Mouse (Mus musculus): Measurements from ENCODE around the gene Sema3g. TPM values are rescaled to one million over a fixed set of nuclear protein-coding genes. Genes with fewer than 3 reads are reported as not detected.

Gene Sema3g
- polyA plus RNA-seq, 1 experiment = not detected

- no peak for TF ChIP-seq GATA1 (IDR thresholded peaks at IDR 0.05; ENCODE audit: low read length)
- TF ChIP-seq TAL1 (IDR thresholded peaks at IDR 0.05; ENCODE audit: low read length) = no peak
- peaks cover 1% of the 10 kb centered on the region; the same call in 1 of the 2 replicates for H3K4me1 ChIP-seq (ENCODE audit: control insufficient read depth)
- H3K36me3 ChIP-seq (ENCODE audit: control insufficient read depth) = no peaks in the 10 kb centered on the region; the same call in 1 of the 2 replicates
- no peak overlapping the region for H3K4me3 ChIP-seq (replicated peaks)
- H3K9me3 ChIP-seq (ENCODE audit: control insufficient read depth, low read length) = no peaks in the 10 kb centered on the region
- H3K27me3 ChIP-seq (ENCODE audit: control insufficient read depth) = peaks cover 30% of the 10 kb centered on the region
Measured at GRCm38 (mm10) chr14:31233070-31233995, 15.7 kb downstream of the Sema3g start.

- Histone ChIP-seq H3K36me3 (ENCODE audit: control insufficient read depth) (no peaks in the 10 kb centered on the region; the same call in 1 of the 2 replicates), H3K9me3 (ENCODE audit: control insufficient read depth, low read length) (no peaks in the 10 kb centered on the region), H3K27me3 (ENCODE audit: control insufficient read depth) (peaks cover 28% of the 10 kb centered on the region), H3K4me1 (ENCODE audit: control insufficient read depth) (peaks cover 1% of the 10 kb centered on the region; the same call in 1 of the 2 replicates), H3K4me3 (replicated peaks) (no peak overlapping the region)
- no peak for TF ChIP-seq GATA1 (IDR thresholded peaks at IDR 0.05; ENCODE audit: low read length)
- no peak for TF ChIP-seq TAL1 (IDR thresholded peaks at IDR 0.05; ENCODE audit: low read length)
Measured at GRCm38 (mm10) chr14:31233996-31234591, 16.4 kb downstream of the Sema3g start.

- Histone ChIP-seq H3K9me3 (ENCODE audit: control insufficient read depth, low read length) (no peaks in the 10 kb centered on the region), H3K27me3 (ENCODE audit: control insufficient read depth) (peaks cover 11% of the 10 kb centered on the region), H3K36me3 (ENCODE audit: control insufficient read depth) (peaks cover 2% of the 10 kb centered on the region; the same call in 1 of the 2 replicates), H3K4me1 (ENCODE audit: control insufficient read depth) (peaks cover 1% of the 10 kb centered on the region; the same call in 1 of the 2 replicates), H3K4me3 (replicated peaks) (no peak overlapping the region)
- TF ChIP-seq TAL1 (IDR thresholded peaks at IDR 0.05; ENCODE audit: low read length) = no peak
- no peak for TF ChIP-seq GATA1 (IDR thresholded peaks at IDR 0.05; ENCODE audit: low read length)
Measured at GRCm38 (mm10) chr14:31237101-31237882, 19.6 kb downstream of the Sema3g start.

GRCm38 (mm10) chr14:31240528-31240927, 22.9 kb downstream of the Sema3g start:
- no peak for TF ChIP-seq GATA1 (IDR thresholded peaks at IDR 0.05; ENCODE audit: low read length)
- TF ChIP-seq TAL1 (IDR thresholded peaks at IDR 0.05; ENCODE audit: low read length) = no peak
- Histone ChIP-seq H3K4me3 (replicated peaks) (no peak overlapping the region), H3K4me1 (ENCODE audit: control insufficient read depth) (no peaks in the 10 kb centered on the region), H3K9me3 (ENCODE audit: control insufficient read depth, low read length) (no peaks in the 10 kb centered on the region), H3K27me3 (ENCODE audit: control insufficient read depth) (no peaks in the 10 kb centered on the region), H3K36me3 (ENCODE audit: control insufficient read depth) (peaks cover 2% of the 10 kb centered on the region; the same call in 1 of the 2 replicates)

GRCm38 (mm10) chr14:31244777-31245176, 27.1 kb downstream of the Sema3g start:
- Histone ChIP-seq H3K4me1 (ENCODE audit: control insufficient read depth) (peaks cover 11% of the 10 kb centered on the region), H3K4me3 (replicated peaks) (no peak overlapping the region), H3K36me3 (ENCODE audit: control insufficient read depth) (peaks cover 2% of the 10 kb centered on the region; the same call in 1 of the 2 replicates), H3K27me3 (ENCODE audit: control insufficient read depth) (no peaks in the 10 kb centered on the region), H3K9me3 (ENCODE audit: control insufficient read depth, low read length) (no peaks in the 10 kb centered on the region)
- no peak for TF ChIP-seq TAL1 (IDR thresholded peaks at IDR 0.05; ENCODE audit: low read length)
- no peak for TF ChIP-seq GATA1 (IDR thresholded peaks at IDR 0.05; ENCODE audit: low read length)

- Histone ChIP-seq H3K9me3 (ENCODE audit: control insufficient read depth, low read length) (no peaks in the 10 kb centered on the region), H3K4me1 (ENCODE audit: control insufficient read depth) (peaks cover 18% of the 10 kb centered on the region), H3K4me3 (replicated peaks) (no peak overlapping the region), H3K36me3 (ENCODE audit: control insufficient read depth) (peaks cover 2% of the 10 kb centered on the region; the same call in 1 of the 2 replicates), H3K27me3 (ENCODE audit: control insufficient read depth) (no peaks in the 10 kb centered on the region)
- no peak for TF ChIP-seq TAL1 (IDR thresholded peaks at IDR 0.05; ENCODE audit: low read length)
- TF ChIP-seq GATA1 (IDR thresholded peaks at IDR 0.05; ENCODE audit: low read length) = no peak
Measured at GRCm38 (mm10) chr14:31245946-31246345, 28.3 kb downstream of the Sema3g start.

- no peak for TF ChIP-seq GATA1 (IDR thresholded peaks at IDR 0.05; ENCODE audit: low read length)
- TF ChIP-seq TAL1 (IDR thresholded peaks at IDR 0.05; ENCODE audit: low read length) = no peak
- H3K9me3 ChIP-seq (ENCODE audit: control insufficient read depth, low read length) = no peaks in the 10 kb centered on the region
- H3K4me1 ChIP-seq (ENCODE audit: control insufficient read depth) = peaks cover 34% of the 10 kb centered on the region
- no peaks in the 10 kb centered on the region for H3K27me3 ChIP-seq (ENCODE audit: control insufficient read depth)
- no peak overlapping the region for H3K4me3 ChIP-seq (replicated peaks)
- peaks cover 16% of the 10 kb centered on the region for H3K36me3 ChIP-seq (ENCODE audit: control insufficient read depth)
Measured at GRCm38 (mm10) chr14:31248396-31248795, 30.7 kb downstream of the Sema3g start.

- Histone ChIP-seq H3K36me3 (ENCODE audit: control insufficient read depth) (peaks cover 37% of the 10 kb centered on the region), H3K9me3 (ENCODE audit: control insufficient read depth, low read length) (no peaks in the 10 kb centered on the region), H3K27me3 (ENCODE audit: control insufficient read depth) (no peaks in the 10 kb centered on the region), H3K4me1 (ENCODE audit: control insufficient read depth) (peaks cover 39% of the 10 kb centered on the region), H3K4me3 (replicated peaks) (peak overlapping the region; percentile 79)
- no peak for TF ChIP-seq TAL1 (IDR thresholded peaks at IDR 0.05; ENCODE audit: low read length)
- TF ChIP-seq GATA1 (IDR thresholded peaks at IDR 0.05; ENCODE audit: low read length) = no peak
Measured at GRCm38 (mm10) chr14:31250222-31251083, 32.8 kb downstream of the Sema3g start.

Data from erythroblast, embryonic 14.5 days (primary cell).